Mouse (Mus musculus): ENCODE measurements around the gene Mta1. TPM values are rescaled to one million over a fixed set of nuclear protein-coding genes. Genes with fewer than 3 reads are reported as not detected.

The Mta1 gene
- 19.3 and 20.5 TPM in 2 replicates for polyA plus RNA-seq (2016; fragmentation: Nextera tagmentation; extraction: Ambion mirVana)

DNA sequence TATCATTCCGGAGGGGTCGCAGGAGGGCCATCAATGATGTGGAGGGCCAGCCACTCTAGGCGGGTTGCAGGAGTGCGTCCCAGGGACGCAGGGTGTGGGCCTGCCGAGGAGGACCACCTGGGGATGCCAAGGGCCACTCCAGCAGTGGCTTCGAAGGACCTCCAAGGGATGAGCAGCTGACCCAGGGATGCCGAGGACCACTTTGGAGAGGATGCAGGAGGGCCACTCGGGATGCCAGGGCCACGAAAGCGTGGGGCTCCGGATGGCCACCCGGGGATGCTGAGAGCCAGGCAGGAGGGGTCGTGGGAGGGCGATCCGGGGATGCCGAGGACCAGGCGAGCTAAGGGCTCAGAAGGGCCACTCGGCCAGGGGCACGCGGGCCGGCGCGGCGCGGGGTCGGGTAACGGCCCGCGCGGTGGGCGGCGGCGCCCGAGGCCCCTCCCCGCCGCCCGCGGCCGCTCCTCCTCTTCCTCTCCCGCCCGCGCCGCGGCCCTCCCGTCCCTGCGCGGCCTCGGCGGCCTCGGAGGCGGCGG, at the start of gene Mta1:
TSS of gene Mta1 (plus strand) at position 530 of the 533 bp plus-strand sequence.
- peak within 1 kb of the TSS; percentile 99 for H3K4me3 ChIP-seq (replicated peaks)
- H3K9ac ChIP-seq (replicated peaks), result peak within 1 kb of the TSS; percentile 100
- H3K4me2 ChIP-seq, result peak within 1 kb of the TSS; percentile 95
- H3K27me3 ChIP-seq, result no peaks in the 10 kb centered on the region
- peak within 1 kb of the TSS; percentile 91 for H3K27ac ChIP-seq
- H3K9me3 ChIP-seq, result no peaks in the 10 kb centered on the region
- peaks cover 17% of the 10 kb centered on the region for H3K36me3 ChIP-seq
- ATAC-seq (ENCODE audit: insufficient number of reproducible peaks, insufficient read depth, low FRiP score, low TSS enrichment, low read depth), result peak; percentile 44; the same call in 1 of the 2 replicates
- peaks cover 31% of the 10 kb centered on the region for H3K4me1 ChIP-seq (replicated peaks)
- WGBS, result 3% methylated on average over 19 of the region's 53 CpGs

DNA sequence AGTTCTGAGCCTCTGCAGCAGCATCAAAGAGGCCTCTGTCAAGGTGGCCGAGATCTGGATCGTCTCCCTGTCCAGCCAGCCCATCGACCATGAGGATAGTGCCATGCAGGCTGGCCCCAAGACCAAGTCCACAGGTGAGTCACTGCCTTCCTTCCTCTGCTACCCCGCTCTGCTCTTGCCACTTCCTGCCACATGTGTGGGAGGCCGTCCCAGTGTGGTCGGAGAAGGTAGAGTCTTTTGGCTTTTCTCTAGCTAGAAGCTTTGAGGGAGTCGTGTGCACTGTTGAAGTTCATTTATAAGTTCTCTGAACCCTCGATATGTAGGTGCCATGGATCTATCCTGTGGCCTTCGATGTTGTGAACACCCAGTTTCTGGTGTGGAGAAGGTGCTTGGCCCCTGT, 48.2 kb upstream of the Mta1 start:
- H3K27me3 ChIP-seq, result no peaks in the 10 kb centered on the region
- H3K9ac ChIP-seq (replicated peaks), result no peak overlapping the region
- WGBS, result 88% methylated on average over 9 of the region's 9 CpGs
- H3K9me3 ChIP-seq, result no peaks in the 10 kb centered on the region
- H3K4me1 ChIP-seq (replicated peaks), result peaks cover 17% of the 10 kb centered on the region
- peaks cover 82% of the 10 kb centered on the region for H3K36me3 ChIP-seq
- no peak for ATAC-seq (ENCODE audit: insufficient number of reproducible peaks, insufficient read depth, low FRiP score, low TSS enrichment, low read depth)
- H3K4me3 ChIP-seq (replicated peaks), result no peak overlapping the region
- H3K4me2 ChIP-seq, result no peak overlapping the region
- H3K27ac ChIP-seq, result no peak overlapping the region

DNA sequence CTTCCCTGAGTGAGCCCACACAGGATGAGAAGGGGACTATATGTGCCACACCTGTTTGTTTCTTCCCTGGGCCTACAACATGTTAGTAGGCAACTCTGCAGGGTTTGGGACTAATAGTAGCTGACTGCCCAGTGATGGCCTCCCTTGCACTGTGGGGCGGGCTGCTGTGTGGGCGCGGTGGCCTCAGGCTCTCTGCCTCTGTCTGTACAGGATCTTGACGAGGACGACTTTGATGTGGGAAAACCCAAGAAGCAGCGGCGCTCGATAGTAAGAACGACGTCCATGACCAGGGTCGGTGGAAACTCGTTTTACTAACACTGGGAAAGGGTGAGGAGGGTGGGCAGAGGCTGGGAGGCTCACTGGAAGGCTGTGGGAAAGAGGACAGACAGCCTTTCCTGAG, 47.4 kb upstream of the Mta1 start:
- peaks cover 17% of the 10 kb centered on the region for H3K4me1 ChIP-seq (replicated peaks)
- H3K9me3 ChIP-seq, result no peaks in the 10 kb centered on the region
- no peak overlapping the region for H3K4me3 ChIP-seq (replicated peaks)
- H3K27ac ChIP-seq, result no peak overlapping the region; the same call in 1 of the 2 replicates
- H3K27me3 ChIP-seq, result no peaks in the 10 kb centered on the region
- H3K9ac ChIP-seq (replicated peaks), result no peak overlapping the region
- no peak for ATAC-seq (ENCODE audit: insufficient number of reproducible peaks, insufficient read depth, low FRiP score, low TSS enrichment, low read depth)
- H3K36me3 ChIP-seq, result peaks cover 80% of the 10 kb centered on the region
- 70% methylated on average over 12 of the region's 12 CpGs for WGBS
- H3K4me2 ChIP-seq, result no peak overlapping the region

GRCm38 (mm10) chr12:113051628-113052403, 46.3 kb upstream of the Mta1 start:
- Histone ChIP-seq H3K4me3 (replicated peaks) (no peak overlapping the region), H3K27ac (peak overlapping the region; percentile 83), H3K27me3 (no peaks in the 10 kb centered on the region), H3K4me1 (replicated peaks) (peaks cover 17% of the 10 kb centered on the region), H3K9ac (replicated peaks) (peak overlapping the region; percentile 44), H3K36me3 (peaks cover 82% of the 10 kb centered on the region), H3K4me2 (no peak overlapping the region), H3K9me3 (no peaks in the 10 kb centered on the region)
- ATAC-seq (ENCODE audit: insufficient number of reproducible peaks, insufficient read depth, low FRiP score, low TSS enrichment, low read depth), result no peak
- 30% methylated on average over 9 of the region's 9 CpGs for WGBS

DNA sequence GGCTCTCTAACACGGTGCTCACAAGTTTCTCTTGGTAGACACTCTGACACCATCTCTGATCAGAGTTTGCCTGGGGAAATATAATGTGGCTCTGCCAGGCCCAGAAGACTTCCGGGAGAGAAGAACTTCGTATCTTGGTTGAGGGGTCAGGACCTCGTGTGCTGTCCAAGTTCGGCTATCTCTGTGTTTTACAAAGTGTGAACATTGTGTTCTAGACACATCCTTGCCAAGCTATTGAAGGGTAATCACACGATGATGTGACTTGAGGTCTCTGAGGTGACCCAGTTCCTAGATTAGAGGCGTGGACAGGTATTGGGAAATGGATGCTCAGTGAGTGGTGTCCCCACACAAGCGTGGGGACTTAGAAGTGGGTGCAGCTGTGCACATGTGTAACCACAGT, 42.0 kb upstream of the Mta1 start:
- Histone ChIP-seq H3K9ac (replicated peaks) (no peak overlapping the region), H3K27me3 (no peaks in the 10 kb centered on the region), H3K4me1 (replicated peaks) (peaks cover 12% of the 10 kb centered on the region), H3K9me3 (no peaks in the 10 kb centered on the region), H3K4me3 (replicated peaks) (no peak overlapping the region), H3K4me2 (no peak overlapping the region), H3K27ac (no peak overlapping the region), H3K36me3 (peaks cover 88% of the 10 kb centered on the region)
- WGBS, result 89% methylated on average over 8 of the region's 8 CpGs
- ATAC-seq (ENCODE audit: insufficient number of reproducible peaks, insufficient read depth, low FRiP score, low TSS enrichment, low read depth), result no peak

DNA sequence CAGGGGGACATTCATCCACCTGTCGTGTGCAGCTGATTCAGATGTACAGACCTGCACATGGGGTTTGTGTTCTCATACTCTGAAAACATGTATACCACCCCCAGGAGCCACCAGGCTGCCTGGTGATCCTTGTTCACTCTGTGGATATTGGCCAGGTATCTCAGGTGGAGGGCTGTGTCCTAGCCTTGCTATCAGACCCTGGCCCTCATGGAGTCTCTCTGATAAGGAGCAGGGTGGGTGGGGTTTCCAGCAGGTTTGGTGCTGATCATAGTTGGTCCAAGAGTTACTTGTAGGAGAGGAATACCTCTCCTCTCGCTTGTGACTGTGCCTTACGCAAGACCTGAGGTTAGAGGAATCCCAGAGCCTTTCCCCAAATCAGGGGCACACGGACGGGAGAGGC, 37.9 kb upstream of the Mta1 start:
- no peaks in the 10 kb centered on the region for H3K4me1 ChIP-seq (replicated peaks)
- no peak overlapping the region for H3K4me3 ChIP-seq (replicated peaks)
- H3K27ac ChIP-seq, result no peak overlapping the region
- no peak overlapping the region for H3K9ac ChIP-seq (replicated peaks)
- no peaks in the 10 kb centered on the region for H3K9me3 ChIP-seq
- WGBS, result 95% methylated on average over 5 of the region's 5 CpGs
- ATAC-seq (ENCODE audit: insufficient number of reproducible peaks, insufficient read depth, low FRiP score, low TSS enrichment, low read depth), result no peak
- peaks cover 93% of the 10 kb centered on the region for H3K36me3 ChIP-seq
- H3K4me2 ChIP-seq, result no peak overlapping the region
- no peaks in the 10 kb centered on the region for H3K27me3 ChIP-seq

- H3K27me3 ChIP-seq, result no peaks in the 10 kb centered on the region
Observed at GRCm38 (mm10) chr12:113061606-113062005, 36.5 kb upstream of the Mta1 start.

GRCm38 (mm10) chr12:113062201-113062600, 35.9 kb upstream of the Mta1 start:
- no peak overlapping the region for H3K27ac ChIP-seq
- H3K9me3 ChIP-seq, result no peaks in the 10 kb centered on the region
- H3K4me1 ChIP-seq (replicated peaks), result no peaks in the 10 kb centered on the region
- H3K27me3 ChIP-seq, result no peaks in the 10 kb centered on the region
- H3K9ac ChIP-seq (replicated peaks), result no peak overlapping the region
- 75% methylated on average over 10 of the region's 10 CpGs for WGBS
- no peak overlapping the region for H3K4me3 ChIP-seq (replicated peaks)
- H3K4me2 ChIP-seq, result no peak overlapping the region
- H3K36me3 ChIP-seq, result peaks cover 96% of the 10 kb centered on the region
- no peak for ATAC-seq (ENCODE audit: insufficient number of reproducible peaks, insufficient read depth, low FRiP score, low TSS enrichment, low read depth)

More at GRCm38 (mm10) chr12:113061606-113062005, 36.5 kb upstream of the Mta1 start:
- H3K4me2 ChIP-seq, result no peak overlapping the region
- WGBS, result 92% methylated on average over 9 of the region's 9 CpGs
- ATAC-seq (ENCODE audit: insufficient number of reproducible peaks, insufficient read depth, low FRiP score, low TSS enrichment, low read depth), result no peak
- no peak overlapping the region for H3K4me3 ChIP-seq (replicated peaks)
- no peak overlapping the region for H3K27ac ChIP-seq
- H3K9ac ChIP-seq (replicated peaks), result no peak overlapping the region
- H3K4me1 ChIP-seq (replicated peaks), result no peaks in the 10 kb centered on the region
- peaks cover 96% of the 10 kb centered on the region for H3K36me3 ChIP-seq
- H3K9me3 ChIP-seq, result no peaks in the 10 kb centered on the region

- H3K4me3 ChIP-seq (replicated peaks), result no peak overlapping the region
- no peak for ATAC-seq (ENCODE audit: insufficient number of reproducible peaks, insufficient read depth, low FRiP score, low TSS enrichment, low read depth)
- no peak overlapping the region for H3K27ac ChIP-seq
- H3K4me1 ChIP-seq (replicated peaks), result no peaks in the 10 kb centered on the region
- no peaks in the 10 kb centered on the region for H3K9me3 ChIP-seq
- H3K36me3 ChIP-seq, result peaks cover 96% of the 10 kb centered on the region
- no peak overlapping the region for H3K9ac ChIP-seq (replicated peaks)
- no peak overlapping the region for H3K4me2 ChIP-seq
- 91% methylated on average over 7 of the region's 7 CpGs for WGBS
- H3K27me3 ChIP-seq, result no peaks in the 10 kb centered on the region
Observed at GRCm38 (mm10) chr12:113063700-113064099, 34.4 kb upstream of the Mta1 start.

DNA sequence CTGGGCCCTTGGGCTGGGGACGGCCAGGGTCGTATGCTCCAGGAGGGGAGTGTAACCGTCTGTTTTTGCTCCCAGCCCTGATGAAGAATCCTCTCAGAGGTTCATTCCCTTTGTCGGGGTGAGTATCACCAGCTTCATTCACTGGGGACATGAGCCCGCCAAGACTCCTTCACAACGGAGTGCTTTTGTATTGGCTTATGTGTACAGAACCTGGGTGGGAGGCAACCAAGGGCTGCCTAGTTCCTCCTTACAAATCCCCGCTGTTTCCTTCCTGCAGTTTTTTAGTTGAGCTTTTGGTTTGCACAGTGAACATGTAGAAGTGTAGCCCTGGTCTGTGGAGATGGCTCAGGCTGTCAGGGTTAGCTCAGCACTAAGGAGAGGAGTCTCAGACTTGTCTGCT, 30.1 kb upstream of the Mta1 start:
- no peaks in the 10 kb centered on the region for H3K4me1 ChIP-seq (replicated peaks)
- H3K27me3 ChIP-seq, result no peaks in the 10 kb centered on the region
- no peak overlapping the region for H3K4me3 ChIP-seq (replicated peaks)
- H3K36me3 ChIP-seq, result peaks cover 89% of the 10 kb centered on the region
- no peak overlapping the region for H3K4me2 ChIP-seq
- 92% methylated on average over 7 of the region's 7 CpGs for WGBS
- no peaks in the 10 kb centered on the region for H3K9me3 ChIP-seq
- no peak overlapping the region for H3K27ac ChIP-seq
- ATAC-seq (ENCODE audit: insufficient number of reproducible peaks, insufficient read depth, low FRiP score, low TSS enrichment, low read depth), result no peak
- no peak overlapping the region for H3K9ac ChIP-seq (replicated peaks)

DNA sequence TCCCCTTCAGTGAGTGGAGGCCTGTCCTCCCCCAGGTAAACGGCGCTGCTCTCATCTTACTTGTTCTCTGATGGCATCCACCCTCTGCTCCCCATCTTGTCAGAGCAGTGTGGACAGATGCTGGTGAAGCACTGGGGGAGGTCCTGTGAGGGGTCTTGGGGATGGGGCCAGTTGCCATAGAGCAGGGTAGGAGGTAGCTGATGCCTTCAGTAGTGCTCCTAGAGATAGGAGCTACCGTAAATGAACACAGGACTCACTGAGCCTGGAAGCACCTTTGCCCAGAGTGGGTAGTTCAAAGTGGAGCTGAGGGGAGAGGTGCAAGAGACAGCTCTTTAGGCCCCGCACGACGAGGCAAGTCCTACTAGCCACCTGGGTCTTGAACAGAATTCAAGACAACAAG, 28.7 kb upstream of the Mta1 start:
- no peak overlapping the region for H3K4me2 ChIP-seq
- ATAC-seq (ENCODE audit: insufficient number of reproducible peaks, insufficient read depth, low FRiP score, low TSS enrichment, low read depth), result no peak
- no peak overlapping the region for H3K9ac ChIP-seq (replicated peaks)
- peaks cover 75% of the 10 kb centered on the region for H3K36me3 ChIP-seq
- H3K27me3 ChIP-seq, result no peaks in the 10 kb centered on the region
- H3K4me3 ChIP-seq (replicated peaks), result no peak overlapping the region
- no peak overlapping the region for H3K27ac ChIP-seq
- H3K9me3 ChIP-seq, result no peaks in the 10 kb centered on the region
- 97% methylated on average over 6 of the region's 6 CpGs for WGBS
- H3K4me1 ChIP-seq (replicated peaks), result peaks cover 7% of the 10 kb centered on the region

Measured in limb, embryonic 12.5 days (tissue).